Mouse (Mus musculus) embryonic facial prominence, embryonic 11.5 days (tissue): ENCODE measurements around the gene Olfr1215. TPM values are rescaled to one million over a fixed set of nuclear protein-coding genes. Genes with fewer than 3 reads are reported as not detected.

Source experiments
- polyA plus RNA-seq: library from polyadenylated mRNA; unstranded; fragments of >200 nt; fragmentation: Nextera tagmentation; extraction: Ambion mirVana; gene quantifications from 2 replicates; pipeline ENCODE4 v1.2.1, GENCODE M21; 2014

The Olfr1215 gene
- polyA plus RNA-seq, 1 experiment from 2014 or later, result not detected

Other genes starting within 250 kb of the Olfr1215 start
- not detected in 2 replicates for gene Olfr1199, start 246.5 kb downstream of the Olfr1215 start, polyA plus RNA-seq
- not detected in 2 replicates for gene Olfr1200, start 236.5 kb downstream of the Olfr1215 start, polyA plus RNA-seq
- not detected in 2 replicates for gene Olfr1201, start 213.9 kb downstream of the Olfr1215 start, polyA plus RNA-seq
- not detected in 2 replicates for gene Olfr1202, start 192.5 kb downstream of the Olfr1215 start, polyA plus RNA-seq
- not detected in 2 replicates for gene Olfr1205, start 177.2 kb downstream of the Olfr1215 start, polyA plus RNA-seq
- not detected in 2 replicates for gene Olfr1204, start 157.7 kb downstream of the Olfr1215 start, polyA plus RNA-seq
- gene Olfr1206, start 143.7 kb downstream of the Olfr1215 start, polyA plus RNA-seq, result not detected in 2 replicates
- gene Olfr1208, start 104.7 kb downstream of the Olfr1215 start, polyA plus RNA-seq, result not detected in 2 replicates
- gene Olfr1209, start 91.8 kb downstream of the Olfr1215 start, polyA plus RNA-seq, result not detected in 2 replicates
- not detected in 2 replicates for gene Olfr1211, start 68.9 kb downstream of the Olfr1215 start, polyA plus RNA-seq
- gene Olfr1212, start 53.0 kb downstream of the Olfr1215 start, polyA plus RNA-seq, result not detected in 2 replicates
- not detected in 2 replicates for gene Gm13762, start 26.7 kb downstream of the Olfr1215 start, polyA plus RNA-seq
- not detected in 2 replicates for gene Olfr1214, start 14.3 kb downstream of the Olfr1215 start, polyA plus RNA-seq
- gene Olfr1216, start 11.4 kb upstream of the Olfr1215 start, polyA plus RNA-seq, result not detected in 2 replicates
- not detected in 2 replicates for gene Olfr1217, start 25.1 kb upstream of the Olfr1215 start, polyA plus RNA-seq
- gene Olfr1218, start 54.2 kb upstream of the Olfr1215 start, polyA plus RNA-seq, result not detected in 2 replicates
- gene Olfr1219, start 76.5 kb upstream of the Olfr1215 start, polyA plus RNA-seq, result not detected in 2 replicates
- gene Olfr1220, start 99.9 kb upstream of the Olfr1215 start, polyA plus RNA-seq, result not detected in 2 replicates
- not detected in 2 replicates for gene Olfr1221, start 110.3 kb upstream of the Olfr1215 start, polyA plus RNA-seq
- gene Olfr1222, start 126.1 kb upstream of the Olfr1215 start, polyA plus RNA-seq, result not detected in 2 replicates
- gene Olfr1223, start 144.6 kb upstream of the Olfr1215 start, polyA plus RNA-seq, result not detected in 2 replicates
- gene Olfr1224-ps1, start 157.1 kb upstream of the Olfr1215 start, polyA plus RNA-seq, result not detected in 2 replicates
- gene Olfr1225, start 167.7 kb upstream of the Olfr1215 start, polyA plus RNA-seq, result not detected in 2 replicates
- gene Olfr1226, start 193.1 kb upstream of the Olfr1215 start, polyA plus RNA-seq, result not detected in 2 replicates
- gene Olfr1228, start 247.1 kb upstream of the Olfr1215 start, polyA plus RNA-seq, result not detected in 2 replicates